Mouse (Mus musculus) heart, adult 2 months (tissue): ENCODE data around the gene Zkscan5. TPM values are rescaled to one million over a fixed set of nuclear protein-coding genes. Genes with fewer than 3 reads are reported as not detected.
"Not testable (repeated sequence)": the region's sequence is repeated elsewhere in the genome, so short reads cannot be mapped to it uniquely, and the experiment has no call there.

Source experiments
- DNase-seq, 2 experiments: peaks; one replicate each; pipeline ENCODE4 v3.0.0; 2021
- H3K27ac ChIP-seq: fragments of 200-600 bp; 2 replicates; pipeline ENCODE4 v1.8.1; 2022
- H3K27me3 ChIP-seq: fragments of 200-500 bp; 2 replicates; pipeline ENCODE4 v1.6.1; 2012; ENCODE audit warnings: mild to moderate bottlenecking, low read length, inconsistent platforms, mixed read lengths; ENCODE audit not compliant: control insufficient read depth, insufficient read depth
- H3K36me3 ChIP-seq: fragments of 200-500 bp; 2 replicates; pipeline ENCODE4 v1.6.1; 2012; ENCODE audit warnings: low read length, inconsistent platforms; ENCODE audit not compliant: control insufficient read depth, insufficient read depth
- H3K4me1 ChIP-seq: fragments of 200-500 bp; 2 replicates; pipeline ENCODE4 v1.6.1; 2011; ENCODE audit warnings: low read length; ENCODE audit not compliant: control insufficient read depth, insufficient read depth
- H3K4me3 ChIP-seq: fragments of 200-600 bp; 2 replicates; pipeline ENCODE4 v1.8.1; 2022
- H3K79me2 ChIP-seq: fragments of 200-500 bp; replicated peaks from 2 replicates; pipeline ENCODE4 v1.6.1; 2012; ENCODE audit warnings: mild to moderate bottlenecking, inconsistent platforms, low read length, moderate library complexity, mixed read lengths; ENCODE audit not compliant: control insufficient read depth, insufficient read depth
- H3K9ac ChIP-seq: fragments of 200-500 bp; 2 replicates; pipeline ENCODE4 v1.6.1; 2012; ENCODE audit warnings: low read depth, mild to moderate bottlenecking, control low read depth, inconsistent platforms, low read length, mixed read lengths
- CTCF ChIP-seq: fragments of 200-600 bp; IDR thresholded peaks from 2 replicates; pipeline ENCODE4 v1.8.1; 2022; ENCODE audit warnings: antibody characterized with exemption, mild to moderate bottlenecking, moderate library complexity
- EP300 ChIP-seq: fragments of 200-500 bp; IDR thresholded peaks from 2 replicates; pipeline ENCODE4 v1.6.1; 2011; ENCODE audit warnings: low read depth, low read length, control low read depth; ENCODE audit not compliant: insufficient read depth
- POLR2A ChIP-seq: fragments of 200-500 bp; IDR thresholded peaks from 2 replicates; pipeline ENCODE4 v1.6.1; 2011; ENCODE audit warnings: mild to moderate bottlenecking, low read depth, low read length, control low read depth; ENCODE audit not compliant: insufficient read depth
- WGBS: fragments of 180-500 bp; shearing (Covaris S2); methylation state at CpG from one replicate; pipeline ENCODE4 v1.1.7; 2018; 5-methylcytosine and 5-hydroxymethylcytosine counted together
- intact Hi-C: fragments of 180-260 bp; cut with DNase I; formaldehyde crosslinking; loops from one replicate; pipeline ENCODE4 v1.15.1; 2025
- polyA plus RNA-seq: library from polyadenylated mRNA; depleted of rRNA; stranded (reverse); fragments of >200 nt; gene quantifications from 2 replicates; pipeline ENCODE4 v1.2.3, GENCODE M21; 2012
- total RNA-seq, 2 experiments: library from RNA; stranded (reverse); gene quantifications; 2 replicates each; pipeline ENCODE4 v1.2.3; 2021

The Zkscan5 gene
- total and polyA plus RNA-seq, 3 experiments: 3.9 to 10.6 (median 9.7) TPM

GRCm38 (mm10) chr5:145217746-145218145 is 13.4 kb downstream of the Zkscan5 start:
- no peak for DNase-seq
- Histone ChIP-seq H3K27me3 (no peaks in the 10 kb centered on the region), H3K4me1 (no peaks in the 10 kb centered on the region), H3K27ac (no peak overlapping the region), H3K9ac (no peak overlapping the region), H3K36me3 (no peaks in the 10 kb centered on the region), H3K4me3 (no peak overlapping the region), H3K79me2 (no peaks in the 10 kb centered on the region)
- no peak for TF ChIP-seq EP300
- no peak for TF ChIP-seq POLR2A
- no peak for TF ChIP-seq CTCF
- intact Hi-C loops: no loop called here
- WGBS: 84% methylated on average over 6 of the region's 6 CpGs

GRCm38 (mm10) chr5:145218206-145218605 is 13.8 kb downstream of the Zkscan5 start:
- intact Hi-C loops: no loop called here
- H3K9ac ChIP-seq: no peak overlapping the region
- 96% methylated on average over 21 of the region's 21 CpGs for WGBS
- no peaks in the 10 kb centered on the region for H3K79me2 ChIP-seq
- H3K36me3 ChIP-seq: no peaks in the 10 kb centered on the region
- no peak for TF ChIP-seq CTCF
- no peak for TF ChIP-seq EP300
- no peak for TF ChIP-seq POLR2A
- no peak overlapping the region for H3K27ac ChIP-seq
- H3K4me1 ChIP-seq: no peaks in the 10 kb centered on the region
- H3K4me3 ChIP-seq: no peak overlapping the region
- no peaks in the 10 kb centered on the region for H3K27me3 ChIP-seq
- DNase-seq: no peak

GRCm38 (mm10) chr5:145218671-145219070 is 14.3 kb downstream of the Zkscan5 start:
- intact Hi-C loops: no loop called here
- Histone ChIP-seq H3K27me3 (no peaks in the 10 kb centered on the region), H3K79me2 (no peaks in the 10 kb centered on the region), H3K4me1 (no peaks in the 10 kb centered on the region), H3K9ac (no peak overlapping the region), H3K27ac (no peak overlapping the region), H3K36me3 (no peaks in the 10 kb centered on the region), H3K4me3 (no peak overlapping the region)
- WGBS: 93% methylated on average over 20 of the region's 20 CpGs
- TF ChIP-seq EP300 (no peak), CTCF (no peak), POLR2A (no peak)
- DNase-seq: no peak

- Histone ChIP-seq H3K27ac (no peak overlapping the region), H3K36me3 (no peaks in the 10 kb centered on the region), H3K9ac (no peak overlapping the region), H3K79me2 (no peaks in the 10 kb centered on the region), H3K4me1 (no peaks in the 10 kb centered on the region), H3K4me3 (no peak overlapping the region), H3K27me3 (no peaks in the 10 kb centered on the region)
- DNase-seq: no peak
- TF ChIP-seq POLR2A (no peak), EP300 (no peak), CTCF (no peak)
- intact Hi-C loops: no loop called here
- WGBS: 93% methylated on average over 8 of the region's 8 CpGs
Measured at GRCm38 (mm10) chr5:145219981-145220380, 15.6 kb downstream of the Zkscan5 start.

GRCm38 (mm10) chr5:145222840-145223239 is 18.5 kb downstream of the Zkscan5 start:
- Histone ChIP-seq H3K9ac (no peak overlapping the region), H3K27ac (no peak overlapping the region), H3K36me3 (no peaks in the 10 kb centered on the region), H3K4me3 (no peak overlapping the region), H3K27me3 (no peaks in the 10 kb centered on the region), H3K4me1 (no peaks in the 10 kb centered on the region), H3K79me2 (no peaks in the 10 kb centered on the region)
- DNase-seq: no peak
- TF ChIP-seq CTCF (no peak), EP300 (no peak), POLR2A (no peak)
- intact Hi-C loops: no loop called here
- WGBS: 87% methylated on average over 5 of the region's 5 CpGs

- no peaks in the 10 kb centered on the region for H3K27me3 ChIP-seq
Measured at GRCm38 (mm10) chr5:145223395-145223794, 19.0 kb downstream of the Zkscan5 start.

GRCm38 (mm10) chr5:145226453-145226852 is 22.1 kb downstream of the Zkscan5 start:
- WGBS: 46% methylated on average over 2 of the region's 2 CpGs
- intact Hi-C loops: no loop called here

More at GRCm38 (mm10) chr5:145223395-145223794, 19.0 kb downstream of the Zkscan5 start:
- intact Hi-C loops: no loop called here
- no peaks in the 10 kb centered on the region for H3K36me3 ChIP-seq
- 81% methylated on average over 12 of the region's 12 CpGs for WGBS
- no peak overlapping the region for H3K27ac ChIP-seq
- no peak overlapping the region for H3K4me3 ChIP-seq
- no peaks in the 10 kb centered on the region for H3K79me2 ChIP-seq
- TF ChIP-seq POLR2A: no peak
- TF ChIP-seq EP300: no peak
- no peak for TF ChIP-seq CTCF
- DNase-seq: no peak
- no peak overlapping the region for H3K9ac ChIP-seq
- no peaks in the 10 kb centered on the region for H3K4me1 ChIP-seq

GRCm38 (mm10) chr5:145229283-145229682 is 24.9 kb downstream of the Zkscan5 start:
- H3K4me3 ChIP-seq, H3K4me1 ChIP-seq, H3K36me3 ChIP-seq, H3K27me3 ChIP-seq, H3K79me2 ChIP-seq, H3K9ac ChIP-seq, intact Hi-C loops, H3K27ac ChIP-seq, DNase-seq: not testable (repeated sequence)
- 84% methylated on average over 6 of the region's 6 CpGs for WGBS

More at GRCm38 (mm10) chr5:145226453-145226852, 22.1 kb downstream of the Zkscan5 start:
- DNase-seq: no peak
- no peak overlapping the region for H3K27ac ChIP-seq
- no peak for TF ChIP-seq CTCF
- no peak for TF ChIP-seq EP300
- no peak for TF ChIP-seq POLR2A
- H3K36me3 ChIP-seq: no peaks in the 10 kb centered on the region
- H3K79me2 ChIP-seq: no peaks in the 10 kb centered on the region
- no peak overlapping the region for H3K9ac ChIP-seq
- no peaks in the 10 kb centered on the region for H3K27me3 ChIP-seq
- no peak overlapping the region for H3K4me3 ChIP-seq
- peaks cover 3% of the 10 kb centered on the region; the same call in 1 of the 2 replicates for H3K4me1 ChIP-seq
